In genomic region chr1:71095211-71095805, GRCm38 (mm10) we compare ENCODE assay signal across 23 mouse cellular contexts. TPM values are rescaled to one million over a fixed set of nuclear protein-coding genes. Genes with fewer than 3 reads are reported as not detected.
A peak's percentile ranks its signal among the peaks of the same experiment; 100 is the strongest.
DNase-seq lines count a peak whose midpoint lies in the region; ATAC-seq and TF ChIP-seq lines count a peak whose summit lies in the region.
"Had no signal": no experiment of that assay in that cellular context is flagged by ENCODE, and none has a peak within 500 bp of the region (broad histone marks: within the 10 kb centered on the region; RNA-seq: fewer than 3 reads in every experiment).

No protein-coding gene starts in this region.

- peaks cover 73% of the 10 kb centered on the region for H3K4me1 ChIP-seq in liver, embryonic 12.5 days
- H3K4me1 ChIP-seq in liver, postnatal 0 days (ENCODE audit: insufficient read depth), result peaks cover 11% of the 10 kb centered on the region
- H3K4me1 ChIP-seq in MEL (ENCODE audit: control insufficient read depth in 1 of 2, insufficient read depth in 2 of 2, low read length in 2 of 2), result peaks cover 15 to 22% of the 10 kb centered on the region in 2 experiments
- H3K4me1 ChIP-seq in liver, embryonic 15.5 days (replicated peaks), result peaks cover 56% of the 10 kb centered on the region

- ATAC-seq in liver, embryonic 12.5 days, result no peak
- ATAC-seq in liver, postnatal 0 days, result no peak
- no peak for ATAC-seq in liver, embryonic 15.5 days (ENCODE audit: insufficient read depth)
- ATAC-seq in inflammation-experienced regulatory T-cells, adult 6 months, result no peak
- ATAC-seq: activated CD4-positive, CD25-positive, alpha-beta regulatory T cell, adult 4 months; forebrain, embryonic 13.5 days; forebrain, embryonic 16.5 days had no signal

- no peak overlapping the region for H3K9ac ChIP-seq in liver, embryonic 12.5 days
- no peak overlapping the region for H3K9ac ChIP-seq in liver, postnatal 0 days (replicated peaks)
- no peak overlapping the region for H3K9ac ChIP-seq in MEL (ENCODE audit: control insufficient read depth, low read depth, low read length, poor library complexity, severe bottlenecking)
- no peak overlapping the region for H3K9ac ChIP-seq in liver, embryonic 15.5 days
- H3K9ac ChIP-seq: forebrain, embryonic 13.5 days; hindbrain, embryonic 12.5 days; hindbrain, embryonic 15.5 days had no signal

- H3K27ac ChIP-seq in liver, embryonic 12.5 days, result peak overlapping the region; percentile 48; the same call in 1 of the 2 replicates
- H3K27ac ChIP-seq in liver, postnatal 0 days (ENCODE audit: low read depth), result no peak overlapping the region
- peak overlapping the region; percentile 22; the same call in 1 of the 2 replicates for H3K27ac ChIP-seq in MEL (ENCODE audit: control insufficient read depth, low read depth, low read length)
- 0 out of 2 replicates have a peak overlapping the region, but pooled peaks have one; percentile 6 for H3K27ac ChIP-seq in liver, embryonic 15.5 days (replicated peaks)
- H3K27ac ChIP-seq: forebrain, embryonic 10.5 days; forebrain, embryonic 13.5 days; hindbrain, embryonic 12.5 days; hindbrain, embryonic 15.5 days had no signal

- H3K79me2 ChIP-seq in MEL (ENCODE audit: control insufficient read depth, insufficient read depth, low read length, poor library complexity), result peaks cover 61% of the 10 kb centered on the region

- 79% methylated on average over 2 of the region's 2 CpGs for WGBS in liver, embryonic 12.5 days (ENCODE audit: insufficient replicate concordance)
- 81% methylated on average over 2 of the region's 2 CpGs for WGBS in liver, postnatal 0 days (ENCODE audit: insufficient replicate concordance)
- WGBS in liver, embryonic 15.5 days (ENCODE audit: insufficient replicate concordance), result 72% methylated on average over 2 of the region's 2 CpGs

- TF ChIP-seq RAD21 in MEL (IDR thresholded peaks at IDR 0.05; ENCODE audit: low read depth, low read length), result no peak

- no peak for TF ChIP-seq POLR2A in MEL (IDR thresholded peaks at IDR 0.05; ENCODE audit: control insufficient read depth in 1 of 2, insufficient read depth in 1 of 2, low read depth in 1 of 2, low read length in 2 of 2, poor library complexity in 1 of 2)

- peak overlapping the region; percentile 18; the same call in 1 of the 2 replicates for H3K4me2 ChIP-seq in liver, embryonic 12.5 days
- no peak overlapping the region for H3K4me2 ChIP-seq in liver, postnatal 0 days (ENCODE audit: low read depth, low read length)
- H3K4me2 ChIP-seq in liver, embryonic 15.5 days, result peak overlapping the region; percentile 13; the same call in 1 of the 2 replicates
- H3K4me2 ChIP-seq: forebrain, embryonic 13.5 days; heart, embryonic 11.5 days; hindbrain, embryonic 12.5 days; hindbrain, embryonic 15.5 days had no signal

- peaks cover 26% of the 10 kb centered on the region for H3K36me3 ChIP-seq in liver, embryonic 12.5 days
- no peaks in the 10 kb centered on the region for H3K36me3 ChIP-seq in liver, postnatal 0 days (replicated peaks; ENCODE audit: insufficient read depth, low read length)
- H3K36me3 ChIP-seq in MEL (ENCODE audit: control insufficient read depth in 1 of 2, insufficient read depth in 2 of 2, low read length in 2 of 2), result peaks cover 0 to 60% of the 10 kb centered on the region in 2 experiments; a peak in 3 of 4 replicates
- H3K36me3 ChIP-seq in liver, embryonic 15.5 days (replicated peaks), result peaks cover 11% of the 10 kb centered on the region
- H3K36me3 ChIP-seq: hindbrain, embryonic 12.5 days; hindbrain, embryonic 15.5 days had no signal

- TF ChIP-seq CTCF in liver, postnatal 0 days (IDR thresholded peaks at IDR 0.05; ENCODE audit: low read depth), result no peak
- TF ChIP-seq CTCF in MEL (IDR thresholded peaks at IDR 0.05 in 2 of 3, conservative IDR thresholded peaks at IDR 0.05 in 1 of 3; ENCODE audit: control insufficient read depth in 1 of 3, insufficient read depth in 1 of 3, low read depth in 2 of 3, low read length in 3 of 3, poor library complexity in 1 of 3, severe bottlenecking in 1 of 3), result no peak

- no peak overlapping the region for H3K4me3 ChIP-seq in liver, embryonic 12.5 days
- no peak overlapping the region for H3K4me3 ChIP-seq in liver, postnatal 0 days (ENCODE audit: low read depth, low read length)
- H3K4me3 ChIP-seq in MEL (ENCODE audit: control insufficient read depth in 1 of 2, insufficient read depth in 1 of 2, low read depth in 2 of 2, low read length in 2 of 2), result no peak overlapping the region
- H3K4me3 ChIP-seq in liver, embryonic 15.5 days (replicated peaks), result no peak overlapping the region
- H3K4me3 ChIP-seq: forebrain, embryonic 10.5 days; forebrain, embryonic 13.5 days; hindbrain, embryonic 12.5 days; hindbrain, embryonic 15.5 days had no signal

- no peak for DNase-seq in liver, postnatal 0 days
- peak; percentile 37 for DNase-seq in MEL (ENCODE audit: low read depth, low spot score)
- no peak for DNase-seq in testis, postnatal 14 days (ENCODE audit: low spot score)
- DNase-seq in ovary, postnatal 10 days (ENCODE audit: low spot score), result no peak
- DNase-seq: adrenal gland, postnatal 10 days; adrenal gland, postnatal 36 days; B cell, adult 2 months; cerebellum, adult 18-20 months; cerebellum, adult 9-10 months; cerebellum, postnatal 14 days; gastrocnemius, postnatal 10 days; heart, adult 11 months had no signal

- no peak for TF ChIP-seq EP300 in liver, postnatal 0 days (IDR thresholded peaks at IDR 0.05; ENCODE audit: low read depth)
- TF ChIP-seq EP300 in MEL (IDR thresholded peaks at IDR 0.05; ENCODE audit: low read depth in 1 of 2, low read length in 2 of 2), result peak; percentile 34 to 60; a peak in 2 of 4 replicates

- no peaks in the 10 kb centered on the region for H3K27me3 ChIP-seq in liver, embryonic 12.5 days (replicated peaks)
- H3K27me3 ChIP-seq in liver, postnatal 0 days (ENCODE audit: insufficient read depth, low read length), result no peaks in the 10 kb centered on the region
- no peaks in the 10 kb centered on the region for H3K27me3 ChIP-seq in MEL (ENCODE audit: control insufficient read depth in 1 of 2, insufficient read depth in 2 of 2, low read length in 2 of 2)
- H3K27me3 ChIP-seq in liver, embryonic 15.5 days, result no peaks in the 10 kb centered on the region
- H3K27me3 ChIP-seq: CH12.LX; forebrain, embryonic 13.5 days; hindbrain, embryonic 12.5 days; hindbrain, embryonic 15.5 days had no signal

- H3K9me3 ChIP-seq in liver, embryonic 12.5 days (replicated peaks), result no peaks in the 10 kb centered on the region
- H3K9me3 ChIP-seq in liver, postnatal 0 days (ENCODE audit: low read length), result no peaks in the 10 kb centered on the region
- no peaks in the 10 kb centered on the region for H3K9me3 ChIP-seq in MEL (replicated peaks; ENCODE audit: insufficient read depth, low read length)
- H3K9me3 ChIP-seq in liver, embryonic 15.5 days (replicated peaks), result no peaks in the 10 kb centered on the region
- H3K9me3 ChIP-seq: forebrain, embryonic 10.5 days; forebrain, embryonic 13.5 days; hindbrain, embryonic 15.5 days had no signal

TF ChIP-seq in MEL, 35 proteins besides CTCF, POLR2A, EP300 and RAD21:
- TF ChIP-seq GATA1 (IDR thresholded peaks at IDR 0.05; ENCODE audit: low read depth, low read length), result peak; percentile 66
- TF ChIP-seq TAL1 (IDR thresholded peaks at IDR 0.05; ENCODE audit: low read length), result peak; percentile 49
- no peak for TF ChIP-seq POLR2AphosphoS5 (IDR thresholded peaks at IDR 0.05; ENCODE audit: borderline replicate concordance, low read depth, low read length)
- no peak for TF ChIP-seq MEF2A (IDR thresholded peaks at IDR 0.05; ENCODE audit: extremely low read depth, insufficient replicate concordance, low read depth, low read length, poor library complexity, severe bottlenecking)
- TF ChIP-seq USF2 (IDR thresholded peaks at IDR 0.05; ENCODE audit: borderline replicate concordance in 1 of 2, insufficient read depth in 1 of 2, low read depth in 1 of 2, low read length in 2 of 2), result no peak
- no peak for TF ChIP-seq TBP (IDR thresholded peaks at IDR 0.05; ENCODE audit: low read depth, low read length)
- TF ChIP-seq TCF12 (IDR thresholded peaks at IDR 0.05; ENCODE audit: low read depth, low read length), result peak; percentile 38; the same call in 1 of the 2 replicates

RNA-seq across cellular contexts. Expression of gene Bard1, which starts 7.6 kb away (rescaled TPM):
- 3.3 and 3.4 TPM in 2 replicates for polyA plus RNA-seq in liver, embryonic 12.5 days (2016; fragmentation: Nextera tagmentation; extraction: Ambion mirVana)
- 1.5 and 1.7 TPM in 2 replicates for polyA plus RNA-seq in liver, postnatal 0 days (2015; fragmentation: Nextera tagmentation; extraction: Ambion mirVana)
- total RNA-seq in MEL (2012; rRNA removed), result 10.9 and 12.8 TPM in 2 replicates
- polyA plus RNA-seq in MEL (2012; ENCODE audit: insufficient read depth in 1 of 2, insufficient read length in 2 of 2, low read depth in 1 of 2, low replicate concordance in 2 of 2, missing spikeins in 1 of 2), result 1 to 10 TPM in 1 of 2 experiments, not detected in 1; 8.1 TPM
- 2.0 and 2.5 TPM in 2 replicates for polyA plus RNA-seq in liver, embryonic 15.5 days (2015; fragmentation: Nextera tagmentation; extraction: Ambion mirVana)
- 1 to 10 TPM in 1 of 3 experiments, under 1 TPM in 2; 0.38 to 3.0 (median 0.58) TPM for polyA plus RNA-seq in inflammation-experienced regulatory T-cells, adult 6 months (2017; shearing (Covaris generic))
